Mouse (Mus musculus) heart, postnatal 36 days (tissue): ENCODE measurements around the gene Abcg3. TPM values are rescaled to one million over a fixed set of nuclear protein-coding genes. Genes with fewer than 3 reads are reported as not detected.
"Not testable (repeated sequence)": the region's sequence is repeated elsewhere in the genome, so short reads cannot be mapped to it uniquely, and the experiment has no call there.

ENCODE experiments used
- DNase-seq, 2 experiments: peaks; one replicate each; pipeline ENCODE4 v3.0.0; 2021 to 2022
- intact Hi-C: fragments of 180-260 bp; cut with DNase I; formaldehyde crosslinking; loops from one replicate; pipeline ENCODE4 v1.15.1; 2025
- total RNA-seq, 2 experiments: library from RNA; stranded (reverse); gene quantifications; 2 replicates each; pipeline ENCODE4 v1.2.3; 2021

Gene Abcg3
- under 1 TPM; 0.08 to 0.30 TPM for total RNA-seq

DNA sequence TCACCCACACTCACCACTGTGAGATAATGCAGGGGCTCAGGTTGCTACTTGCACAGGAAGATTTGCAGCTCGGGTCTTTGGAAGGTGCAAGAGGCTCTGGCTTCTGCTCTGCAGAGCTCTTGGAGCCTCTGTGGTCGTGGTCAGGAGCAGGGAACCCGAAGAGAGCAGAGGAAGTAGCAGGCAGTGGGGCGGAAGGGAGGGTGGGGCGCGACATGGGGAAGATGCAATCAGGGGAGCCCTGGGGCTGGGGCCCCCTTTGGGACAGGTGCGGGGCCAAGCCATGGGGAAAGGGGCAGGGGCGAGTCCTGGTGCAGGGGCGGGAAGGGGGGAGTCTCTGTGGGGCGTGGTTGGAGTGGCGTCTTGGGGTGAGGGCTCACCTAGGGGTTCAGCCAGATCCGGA is at the start of gene Abcg3:
Gene Abcg3 (minus strand): TSS at position 184 of the 400 bp plus-strand sequence.
- intact Hi-C loops = no loop called here
- no peak for DNase-seq

DNA sequence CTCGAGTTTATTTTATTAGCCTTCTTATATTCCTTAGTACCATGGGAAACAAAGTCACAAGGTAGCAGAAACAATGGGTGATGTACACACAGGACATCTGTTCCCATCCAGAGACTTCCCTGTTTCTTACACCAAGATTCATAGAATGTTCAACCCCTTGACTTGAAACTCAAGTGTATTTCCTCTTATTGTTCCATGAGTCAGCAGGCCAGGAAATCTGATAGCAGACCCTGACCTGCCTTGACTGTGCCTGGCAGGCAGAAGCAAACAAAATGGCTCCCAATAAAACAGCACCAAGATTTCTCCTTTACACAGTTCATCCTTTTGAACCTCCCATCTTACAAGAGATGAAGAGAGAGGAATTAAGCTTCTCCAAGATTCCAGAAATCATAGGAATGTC is 30.0 kb upstream of the Abcg3 start:
- intact Hi-C loops = no loop called here
- DNase-seq = no peak

DNA sequence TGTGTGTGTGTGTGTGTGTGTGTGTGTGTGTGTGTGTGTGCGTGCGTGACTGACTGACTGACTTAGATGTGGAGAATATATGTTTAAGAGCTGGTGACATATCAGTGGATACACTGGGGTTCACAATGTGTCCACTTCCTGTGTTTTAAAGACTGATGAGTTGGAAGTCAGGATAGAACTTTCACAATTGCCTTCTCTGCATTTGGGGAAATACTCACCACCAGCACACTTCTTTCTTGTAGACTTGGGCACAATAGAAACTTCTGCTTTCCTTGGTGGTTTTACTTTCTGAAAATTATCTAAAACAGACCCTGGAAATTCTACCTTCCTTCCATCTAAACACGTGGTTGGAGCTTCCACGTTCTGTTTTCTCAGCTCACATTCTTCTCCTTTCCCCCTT is 29.1 kb upstream of the Abcg3 start:
- DNase-seq = no peak
- intact Hi-C loops = no loop called here

DNA sequence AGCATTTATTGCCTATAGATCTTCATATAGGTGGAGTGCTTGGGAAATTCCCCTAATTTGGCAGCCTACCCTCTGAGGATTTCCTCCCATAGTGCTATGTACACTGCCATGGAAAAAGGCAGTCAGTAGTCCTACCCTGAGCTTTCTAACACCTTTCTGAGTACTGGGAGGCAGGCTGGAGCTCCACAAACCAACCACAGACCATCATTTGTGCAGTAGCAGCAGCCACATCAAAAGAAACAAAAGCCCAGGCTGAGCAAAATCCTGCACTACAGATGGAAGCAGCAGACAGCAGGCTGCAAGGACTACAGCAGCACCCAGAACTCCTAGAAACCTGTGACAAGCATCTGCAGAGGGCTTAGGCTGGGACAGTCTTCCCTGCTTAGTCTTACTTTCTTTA is 27.9 kb upstream of the Abcg3 start:
- intact Hi-C loops = no loop called here
- DNase-seq = no peak

DNA sequence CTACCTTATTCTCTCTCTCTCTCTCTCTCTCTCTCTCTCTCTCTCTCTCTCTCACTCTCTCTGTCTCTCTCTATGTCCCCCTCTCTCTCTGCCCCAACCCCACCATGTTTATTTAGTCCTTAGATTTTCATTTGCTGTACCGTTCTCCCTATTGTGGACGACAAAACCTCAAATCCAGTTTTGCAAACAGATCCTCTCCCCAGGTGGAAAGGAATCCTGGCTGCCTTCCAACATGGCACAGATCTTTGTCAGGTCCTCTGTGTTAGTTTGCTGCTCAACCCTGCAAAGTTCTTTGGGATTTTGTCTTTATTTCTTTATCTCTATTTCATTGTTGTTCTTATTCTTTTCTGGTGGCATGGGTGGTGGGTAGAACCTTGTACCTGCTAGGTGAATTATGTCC is 6.9 kb upstream of the Abcg3 start:
- no peak for DNase-seq
- intact Hi-C loops = loop anchor here (5.0 kb wide), 1 partner anchor 168 kb away; no protein-coding TSS in a partner anchor

DNA sequence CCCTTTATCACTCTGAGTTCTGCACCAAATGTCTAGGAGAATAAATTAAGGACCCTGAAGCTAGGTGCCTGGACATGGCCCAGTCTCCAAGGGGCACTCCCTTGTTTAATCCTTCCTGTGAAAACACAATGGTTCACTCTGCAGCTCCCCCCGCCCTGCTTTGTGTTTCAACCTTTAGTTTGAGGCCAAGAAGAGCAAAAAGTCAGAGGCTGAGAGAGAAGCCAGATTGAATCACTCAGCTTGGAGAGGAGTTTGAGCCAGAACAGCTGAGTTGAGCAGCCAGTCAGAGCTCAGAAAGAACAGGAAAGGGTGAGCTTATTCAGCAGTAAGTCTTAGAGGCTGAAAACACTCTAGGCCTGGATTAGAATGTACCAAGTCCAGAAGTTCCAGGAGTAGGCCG is 5.5 kb upstream of the Abcg3 start:
- intact Hi-C loops = loop anchor here (5.0 kb wide), 1 partner anchor 169 kb away; no protein-coding TSS in a partner anchor
- DNase-seq = peak in 1 of 2 experiments; percentile 24

DNA sequence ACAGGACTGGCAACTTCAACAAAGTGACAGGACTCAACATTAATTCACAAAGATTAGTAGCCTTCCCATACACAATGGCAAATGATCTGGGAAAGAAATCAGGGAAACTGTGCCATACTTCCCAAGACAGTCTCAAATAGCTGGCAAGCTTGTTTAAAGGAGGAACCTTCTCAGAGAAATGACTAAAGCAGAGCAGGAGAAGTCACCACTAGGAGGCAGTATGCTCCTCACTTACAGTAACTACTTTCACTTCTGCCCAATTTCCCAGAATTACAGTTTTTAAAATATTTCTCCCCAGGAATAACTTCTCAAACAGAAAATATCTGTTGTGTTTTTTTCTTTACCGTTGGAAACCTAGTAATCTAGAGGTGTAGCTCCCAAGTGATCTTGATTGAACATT is 4.2 kb upstream of the Abcg3 start:
- intact Hi-C loops = loop anchor here (1.0 to 5.0 kb wide), 2 partner anchors 171 to 336 kb away; no protein-coding TSS in a partner anchor
- peak; percentile 32 to 37 for DNase-seq

DNA sequence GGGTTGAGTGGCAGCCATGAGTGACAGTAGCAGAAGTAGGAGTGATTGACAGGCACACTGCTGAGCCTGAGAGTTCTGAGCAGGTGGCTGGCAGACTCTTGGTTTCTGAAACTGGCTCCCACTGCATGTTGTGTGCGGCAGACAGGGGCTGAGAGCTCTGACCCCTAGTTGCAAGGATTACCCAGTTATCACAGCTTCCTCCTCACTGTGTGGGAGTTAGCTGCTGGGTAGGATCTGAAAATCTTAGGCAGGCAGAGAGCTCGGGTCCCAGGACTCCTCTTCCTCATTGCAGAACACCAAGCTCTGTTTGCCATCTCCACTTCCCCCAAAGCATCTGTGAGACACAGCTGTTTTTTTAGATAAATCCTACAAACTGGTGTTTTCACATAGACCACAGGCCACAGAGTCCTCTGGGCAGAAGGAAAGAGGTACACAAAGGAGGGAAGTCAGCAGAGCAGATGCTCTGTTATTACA is 3.4 kb downstream of the Abcg3 start:
- intact Hi-C loops = no loop called here
- DNase-seq = no peak

DNA sequence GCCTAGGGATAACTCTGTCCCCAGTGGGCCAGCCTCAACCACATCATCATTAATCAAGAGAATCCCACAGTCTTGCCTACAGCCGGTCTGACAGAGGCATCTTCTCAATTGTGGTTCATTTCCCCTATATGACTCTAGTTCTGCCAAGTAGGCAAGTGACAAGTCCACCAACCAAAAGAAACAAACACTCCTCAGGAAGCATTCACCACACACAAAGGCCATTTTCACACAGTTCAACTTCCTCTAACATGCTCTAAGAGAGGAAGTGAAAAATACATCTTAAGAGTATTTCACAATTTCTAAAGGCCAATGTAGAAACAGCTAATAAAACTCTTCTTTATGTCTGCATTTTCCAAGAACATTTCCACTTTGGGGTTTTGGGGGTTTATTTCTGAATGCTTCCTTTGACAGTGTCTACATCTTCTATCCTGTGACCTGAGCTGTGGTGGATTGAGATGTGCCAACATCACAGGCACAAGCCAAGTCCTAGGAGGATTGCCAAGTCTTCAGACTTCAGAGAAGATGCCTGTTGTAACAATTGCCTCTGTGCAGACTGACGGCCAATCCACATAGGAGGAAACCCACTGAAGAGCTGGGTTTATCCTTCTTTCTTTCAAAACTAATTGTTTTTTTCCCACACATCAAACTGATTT is 24.3 kb downstream of the Abcg3 start:
- intact Hi-C loops = no loop called here
- no peak for DNase-seq

DNA sequence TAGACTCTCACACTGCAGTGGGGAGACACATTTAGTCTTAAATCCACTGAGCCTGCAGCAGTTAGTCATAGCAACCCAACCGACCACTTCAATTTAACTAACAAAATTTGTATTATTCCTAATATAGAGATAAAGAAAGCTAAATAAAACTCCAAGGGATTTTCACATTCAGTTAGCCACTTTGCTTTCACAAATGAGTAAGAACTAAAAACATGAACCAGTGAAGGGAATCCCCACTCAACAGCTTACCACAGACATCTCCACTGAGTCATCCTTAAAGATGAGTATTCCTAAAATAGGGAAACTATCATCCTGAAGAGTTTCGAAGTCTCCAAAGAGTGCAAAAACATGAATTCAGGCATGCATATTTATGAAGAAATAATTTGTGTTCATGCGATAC is 27.3 kb downstream of the Abcg3 start:
- DNase-seq = no peak
- intact Hi-C loops = no loop called here

DNA sequence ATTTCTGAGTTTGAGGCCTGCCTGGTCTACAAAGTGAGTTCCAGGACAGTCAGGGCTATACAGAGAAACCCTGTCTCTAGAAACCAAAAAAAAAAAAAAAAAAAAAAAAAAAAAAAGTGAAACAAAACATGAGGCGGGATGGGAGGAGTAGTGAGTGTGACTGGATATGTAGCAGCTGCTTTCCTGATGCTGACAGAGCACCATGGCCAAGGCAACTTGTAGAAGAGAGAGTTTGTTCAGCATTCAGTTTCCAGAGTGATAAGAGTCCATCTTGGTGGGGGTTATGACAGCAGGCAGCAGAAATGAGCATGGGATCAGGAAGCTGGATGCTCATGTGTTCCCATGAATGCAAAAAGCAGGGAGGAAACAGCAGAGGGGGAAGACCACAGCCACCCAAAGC is 35.6 kb downstream of the Abcg3 start:
- intact Hi-C loops = no loop called here
- DNase-seq = no peak

DNA sequence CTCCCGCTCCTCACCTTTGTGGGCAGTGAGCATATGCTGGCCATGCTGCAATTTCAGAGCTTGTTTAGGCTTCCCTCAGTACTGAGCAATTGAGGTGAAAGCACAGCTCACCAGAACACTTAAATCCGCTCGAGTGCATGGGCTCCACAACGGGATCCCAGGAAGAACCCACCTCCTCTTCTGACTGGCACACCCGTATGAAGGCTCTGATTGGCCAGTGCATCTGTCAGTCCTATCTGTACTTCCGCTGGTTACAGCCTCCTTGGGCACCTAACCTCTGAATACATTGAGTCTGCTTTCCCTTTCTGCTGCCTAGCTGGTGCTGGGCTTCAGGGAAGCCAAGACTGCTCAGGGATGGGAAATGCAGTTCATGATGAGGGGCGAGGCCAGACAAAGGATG is 48.4 kb downstream of the Abcg3 start:
- DNase-seq = no peak
- intact Hi-C loops = no loop called here

DNA sequence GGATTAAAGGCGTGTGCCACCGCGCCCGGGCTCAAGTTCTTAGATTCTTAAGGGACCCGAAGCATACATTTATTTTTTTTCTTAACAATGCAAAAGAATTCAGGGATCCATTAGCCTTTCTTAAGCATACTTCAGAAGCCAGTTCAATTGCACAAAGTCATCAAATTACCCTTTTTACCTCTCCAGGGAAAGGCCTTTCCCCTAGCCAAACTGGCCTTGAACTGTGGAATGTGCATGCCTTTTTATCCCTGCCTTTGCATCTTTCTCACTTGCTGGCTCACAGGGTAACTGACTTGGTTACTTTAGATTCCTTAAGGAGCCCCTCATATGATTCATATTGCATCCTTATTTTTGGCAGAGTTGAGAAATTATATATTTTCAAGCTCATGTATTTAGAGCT is 76.0 kb downstream of the Abcg3 start:
- intact Hi-C loops, DNase-seq: not testable (repeated sequence)

Other genes with a start within 250 kb of the Abcg3 start
- 1 to 10 TPM; 1.1 to 1.3 TPM for gene Zfp951, start 122.6 kb downstream of the Abcg3 start, total RNA-seq
- gene Gbp9, start 156.8 kb upstream of the Abcg3 start, total RNA-seq = 10 to 100 TPM in 1 of 2 experiments, 1 to 10 TPM in 1; 9.9 to 11.0 TPM
- gene Gbp8, start 156.8 kb upstream of the Abcg3 start, total RNA-seq = under 1 TPM; 0.11 to 0.19 TPM
- 10 to 100 TPM in 1 of 2 experiments, 1 to 10 TPM in 1; 9.0 to 10.6 TPM for gene Gbp4, start 156.9 kb upstream of the Abcg3 start, total RNA-seq